Mouse (Mus musculus): ENCODE results near the gene Ptch2. TPM values are rescaled to one million over a fixed set of nuclear protein-coding genes. Genes with fewer than 3 reads are reported as not detected.

Gene Ptch2
- total RNA-seq, 4 experiments from 2014 or later, result 1.7 to 3.4 (median 2.2) TPM

DNA sequence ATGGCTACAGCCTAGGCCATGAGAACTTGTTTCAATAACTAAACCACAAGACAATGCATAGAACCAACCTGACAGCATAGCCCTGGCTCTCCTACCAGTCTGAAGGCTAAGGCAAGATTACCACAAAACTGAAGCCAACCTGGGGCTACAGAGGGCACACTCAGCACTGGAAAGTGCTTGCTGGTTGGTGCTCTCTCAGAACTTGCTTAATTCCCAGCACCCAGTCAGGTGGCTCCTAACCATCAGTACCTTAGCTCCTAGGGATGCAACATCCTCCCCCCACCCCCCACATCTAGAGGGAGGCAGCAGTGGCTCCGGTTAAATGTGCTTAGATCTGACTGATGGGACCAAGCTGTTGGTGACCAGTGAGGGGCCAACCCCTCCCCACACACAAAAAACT, 55.5 kb downstream of the Ptch2 start:
- DNase-seq (ENCODE audit: low spot score in 2 of 2), result no peak

DNA sequence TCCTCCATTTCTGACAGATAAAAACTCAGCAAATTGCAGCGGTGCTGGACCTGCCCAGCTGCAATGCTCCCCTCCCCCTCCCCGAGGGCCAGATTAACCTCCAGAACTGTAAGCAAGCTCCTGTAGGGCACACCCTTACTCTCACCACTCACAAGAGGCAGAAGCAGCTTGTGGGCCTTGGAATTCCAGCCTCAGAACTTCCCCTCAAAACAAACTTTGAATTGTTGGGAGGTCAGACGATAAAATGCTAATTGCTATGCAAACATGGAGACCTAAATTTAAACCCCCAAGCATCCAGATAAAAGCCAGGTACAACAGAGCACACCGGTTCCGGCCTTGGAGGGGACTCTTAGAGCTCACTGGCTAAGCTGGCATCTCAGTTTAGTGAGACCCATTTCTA, 56.8 kb downstream of the Ptch2 start:
- no peak for DNase-seq (ENCODE audit: low spot score in 2 of 2)

DNA sequence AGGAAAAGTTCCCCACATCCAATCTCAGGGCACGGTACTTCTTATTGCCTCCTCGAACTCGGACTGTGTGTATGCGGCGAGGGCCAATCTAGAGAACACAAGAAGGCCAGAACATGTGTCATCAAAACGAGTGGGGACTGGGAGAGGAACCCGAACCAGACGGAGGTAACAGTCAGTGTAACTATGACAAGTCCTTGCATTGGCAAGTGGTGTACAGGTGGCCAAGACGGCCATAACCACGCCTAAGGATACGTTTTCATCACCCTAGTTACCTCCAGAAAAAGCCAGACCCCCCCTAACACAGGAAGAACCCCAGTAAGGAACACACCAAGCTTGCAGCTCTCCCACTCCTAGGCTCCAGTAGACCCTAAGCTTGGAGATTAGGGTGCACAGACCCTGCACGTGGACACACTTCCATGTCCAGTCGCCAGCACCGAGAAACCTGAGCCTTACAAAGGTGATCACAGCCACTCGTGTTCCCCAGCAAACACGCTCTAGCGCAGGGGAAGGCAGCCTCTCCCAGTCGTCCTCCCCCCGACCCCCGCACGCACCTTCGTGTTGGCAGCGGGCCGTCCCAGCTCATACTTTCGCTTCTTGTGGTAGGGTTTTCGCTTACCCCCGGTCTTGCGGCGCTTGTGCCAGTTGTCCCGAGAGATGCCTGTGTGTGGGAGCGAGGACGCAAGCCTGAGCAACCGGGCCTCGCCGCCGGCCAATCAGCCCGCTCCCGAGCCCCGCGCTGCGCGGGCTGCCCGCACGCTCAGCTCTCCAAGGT, 59.3 kb downstream of the Ptch2 start:
- DNase-seq (ENCODE audit: low spot score in 2 of 2), result no peak

DNA sequence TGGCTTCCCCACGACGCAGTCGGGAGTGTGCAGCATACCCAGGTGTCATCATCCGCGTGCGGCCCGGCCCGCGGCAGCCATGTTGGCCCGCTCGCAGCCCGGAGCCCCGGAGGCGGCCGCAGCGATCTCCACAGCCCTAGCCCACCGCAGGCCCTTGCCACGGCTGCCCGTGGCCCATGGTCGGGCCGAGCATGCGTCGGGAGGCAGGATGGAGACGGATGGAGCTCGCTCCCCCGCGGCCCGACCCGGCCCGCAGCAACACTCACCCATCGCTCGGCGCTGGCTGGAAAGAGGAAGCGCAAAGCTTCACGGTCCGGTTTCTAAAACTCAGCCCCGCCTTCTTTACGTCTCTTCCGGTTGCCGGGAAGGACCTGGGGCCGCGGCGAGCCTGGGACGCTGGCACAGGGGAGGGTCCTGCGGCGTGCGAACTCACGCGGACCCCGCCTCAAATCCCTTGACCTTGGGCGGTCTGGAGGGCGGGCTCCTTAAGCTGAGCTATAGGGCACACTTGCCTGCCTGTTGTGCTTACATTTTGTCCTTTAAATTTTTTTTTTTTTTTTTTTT, 60.0 kb downstream of the Ptch2 start, which contains the start of gene Rps8:
Gene Rps8 (minus strand): TSS at position 452 of the 564 bp plus-strand sequence.
- peak; percentile 78 to 84 for DNase-seq (ENCODE audit: low spot score in 2 of 2)

DNA sequence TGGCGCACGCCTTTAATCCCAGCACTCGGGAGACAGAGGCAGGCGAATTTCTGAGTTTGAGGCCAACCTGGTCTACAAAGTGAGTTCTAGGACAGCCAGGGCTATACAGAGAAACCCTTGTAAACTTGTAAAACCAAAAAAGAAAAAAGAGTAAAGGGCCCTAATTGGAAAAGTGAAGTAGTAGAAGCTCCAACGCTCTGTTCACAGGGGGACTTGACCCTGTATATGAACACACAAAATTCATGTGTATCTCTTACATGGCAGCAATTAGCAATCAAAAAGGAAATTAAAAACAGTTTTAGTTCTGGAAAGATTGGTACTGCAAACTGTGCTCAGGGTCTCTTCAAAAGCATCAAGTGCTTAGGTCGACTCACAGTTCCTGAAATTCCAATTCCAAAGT, 60.5 kb downstream of the Ptch2 start:
- DNase-seq (ENCODE audit: low spot score in 2 of 2), result no peak

DNA sequence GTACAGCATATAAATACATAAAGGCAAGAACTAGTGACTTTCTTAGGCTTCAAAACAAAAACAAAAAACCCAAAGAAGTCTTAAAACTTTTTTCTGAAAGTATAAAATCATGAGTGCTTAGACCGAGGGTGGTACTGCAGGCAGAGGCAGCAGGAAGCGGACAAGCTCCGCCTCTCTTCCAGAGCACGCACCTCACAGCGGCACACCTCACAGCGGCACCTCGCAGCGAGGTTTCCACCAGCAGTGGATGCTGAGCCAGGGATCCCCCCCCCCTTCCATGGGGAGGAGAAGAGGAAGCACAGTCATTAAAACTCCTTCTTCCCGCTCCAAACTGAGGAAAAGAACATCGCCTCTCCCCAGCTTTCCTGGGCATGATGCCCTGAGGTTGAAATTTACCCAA, 63.8 kb downstream of the Ptch2 start:
- no peak for DNase-seq (ENCODE audit: low spot score in 2 of 2)

DNA sequence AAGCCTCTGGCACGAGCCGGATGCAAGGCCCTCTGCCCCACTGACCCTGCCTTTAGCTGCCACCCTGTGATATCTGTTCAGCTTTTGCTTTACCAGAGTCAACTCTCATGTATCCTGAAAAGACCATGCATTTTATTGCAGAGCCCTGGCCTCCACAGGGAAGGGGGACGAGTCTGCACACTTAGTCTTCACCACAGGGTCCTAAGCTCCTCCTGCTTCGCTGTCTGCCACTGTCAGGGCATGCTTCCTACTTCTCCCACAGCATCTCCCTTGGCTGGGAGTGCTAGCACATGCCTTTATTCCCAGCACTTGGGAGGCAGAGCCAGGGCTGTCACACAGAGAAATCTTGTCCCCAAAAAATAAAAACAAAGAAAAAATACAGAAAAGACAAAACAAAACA, 65.3 kb downstream of the Ptch2 start:
- no peak for DNase-seq (ENCODE audit: low spot score in 2 of 2)

Small RNA genes within 50 kb of the gene (microRNA-seq; reads per million reads assigned to microRNA genes)
- gene Gm22398, result 0 reads per million in 2 experiments

Other genes with a start within 250 kb of the Ptch2 start
- 10 to 100 TPM; 14.5 to 17.4 (median 16.1) TPM for gene Zswim5, start 218.7 kb upstream of the Ptch2 start, total RNA-seq (2022)
- 10 to 100 TPM; 62.0 to 68.1 (median 64.8) TPM for gene Urod, start 101.7 kb upstream of the Ptch2 start, total RNA-seq (2022)
- 10 to 100 TPM; 41.3 to 54.7 (median 42.2) TPM for gene Hectd3, start 100.8 kb upstream of the Ptch2 start, total RNA-seq (2022)
- 10 to 100 TPM; 20.0 to 25.1 (median 21.3) TPM for gene Eif2b3, start 76.7 kb upstream of the Ptch2 start, total RNA-seq (2022)
- gene Btbd19, start 29.6 kb downstream of the Ptch2 start, total RNA-seq (2022), result 10 to 100 TPM; 12.9 to 18.3 (median 16.2) TPM
- under 1 TPM; 0.74 to 0.81 (median 0.78) TPM for gene Tctex1d4, start 30.7 kb downstream of the Ptch2 start, total RNA-seq (2022)
- gene Plk3, start 37.9 kb downstream of the Ptch2 start, total RNA-seq (2022), result 1 to 10 TPM; 9.0 to 10.0 (median 9.6) TPM
- 100 to 1,000 TPM; 448 to 635 (median 527) TPM for gene Rps8, start 60.2 kb downstream of the Ptch2 start, total RNA-seq (2022)
- under 1 TPM; 0.20 to 0.69 (median 0.37) TPM for gene Kif2c, start 86.6 kb downstream of the Ptch2 start, total RNA-seq (2022)
- 1 to 10 TPM; 4.2 to 5.9 (median 5.7) TPM for gene Tmem53, start 155.9 kb downstream of the Ptch2 start, total RNA-seq (2022)
- under 1 TPM; 0.40 to 0.75 (median 0.59) TPM for gene Armh1, start 156.1 kb downstream of the Ptch2 start, total RNA-seq (2022)